Mouse (Mus musculus) megakaryocyte-erythroid progenitor cell, adult 5-6 weeks (primary cell): ENCODE results near the gene Sf3b2. TPM values are rescaled to one million over a fixed set of nuclear protein-coding genes. Genes with fewer than 3 reads are reported as not detected.
"Not testable (repeated sequence)": the region's sequence is repeated elsewhere in the genome, so short reads cannot be mapped to it uniquely, and the experiment has no call there.

ENCODE experiments used
- ATAC-seq: replicated peaks from 2 replicates; pipeline ENCODE4 v1.8.0; 2016; ENCODE audit warnings: mild to moderate bottlenecking, inconsistent platforms; ENCODE audit not compliant: severe bottlenecking, poor library complexity, low FRiP score, low TSS enrichment
- total RNA-seq, 2 experiments: library from RNA; stranded (forward) in 1 of 2; stranded (reverse) in 1 of 2; fragments of 200-1000, 215-1000 nt in 1 of 2; fragments of >200 nt in 1 of 2; fragmentation: Nextera tagmentation in 1 of 2; gene quantifications; 2 replicates each; pipeline ENCODE4 v1.2.3; 2014 to 2017

The Sf3b2 gene
- total RNA-seq, 2 experiments from 2014 or later: 181 to 277 TPM

DNA sequence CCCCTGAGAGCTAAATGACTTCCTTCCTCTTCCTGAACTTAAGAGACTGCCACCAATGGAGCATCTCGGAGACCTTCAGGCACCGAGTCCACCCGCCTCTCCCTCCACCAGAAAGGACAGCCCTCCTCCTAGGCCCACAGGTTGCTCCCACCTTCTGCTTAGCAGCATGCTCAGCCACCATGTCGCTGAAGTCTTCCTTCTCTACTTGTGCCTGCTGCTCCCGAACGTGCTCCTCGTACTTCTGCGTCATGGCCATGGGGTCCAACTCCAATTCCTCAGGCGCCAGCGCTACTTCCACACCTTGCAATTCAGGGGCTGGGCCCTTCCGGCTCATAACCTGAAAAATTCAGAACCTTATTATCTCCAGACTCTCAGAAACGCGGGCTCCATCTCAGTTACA is 20.6 kb downstream of the Sf3b2 start:
- ATAC-seq: no peak

DNA sequence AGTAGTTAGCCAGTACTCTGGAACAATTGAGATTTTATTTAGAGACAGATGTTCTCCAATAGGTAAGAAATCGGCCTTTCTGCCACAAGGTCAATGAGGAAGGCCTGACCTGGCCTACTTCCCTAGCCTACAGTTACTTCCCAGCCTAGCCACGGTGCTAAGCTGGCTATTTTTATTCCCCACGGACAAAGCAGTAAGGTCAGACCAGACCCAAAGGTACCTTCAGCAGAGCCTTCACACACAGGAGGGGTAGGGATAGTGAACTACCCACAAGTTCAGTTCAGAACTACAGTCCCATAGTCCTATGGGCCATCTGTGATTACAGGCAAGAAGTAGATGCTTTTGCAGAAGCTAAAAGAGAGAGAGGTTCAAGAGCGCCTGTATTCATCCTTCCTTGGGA is 21.3 kb downstream of the Sf3b2 start:
- no peak for ATAC-seq

- ATAC-seq: peak; percentile 47
Measured at GRCm38 (mm10) chr19:5272801-5273733, 22.2 kb downstream of the Sf3b2 start, which contains the start of gene Pacs1. Gene Pacs1 (minus strand): TSS chr19:5273119.

DNA sequence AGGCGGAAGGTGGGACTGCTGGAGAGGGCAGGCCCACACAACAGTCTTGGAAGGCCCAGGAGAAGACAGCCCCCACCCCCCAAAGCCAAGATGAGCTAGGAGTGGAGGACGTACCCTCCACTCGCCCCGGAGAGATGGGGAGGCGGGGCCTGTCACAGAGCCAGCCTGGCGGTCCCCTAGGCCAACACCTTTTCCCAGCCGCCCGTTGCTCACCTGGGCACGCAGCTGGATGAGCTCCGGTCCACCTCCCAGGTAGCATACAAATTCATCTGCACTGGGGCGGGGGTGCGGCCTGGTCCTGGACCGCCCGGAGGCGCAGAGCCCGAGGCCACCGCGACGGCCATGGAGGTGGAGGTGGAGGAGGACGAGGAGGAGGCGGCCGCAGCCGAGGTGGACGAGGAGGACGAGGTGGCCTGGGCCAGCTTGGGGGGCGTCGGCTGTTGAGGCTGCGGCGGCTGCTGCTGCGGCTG is 22.9 kb downstream of the Sf3b2 start:
- ATAC-seq: peak; percentile 42

DNA sequence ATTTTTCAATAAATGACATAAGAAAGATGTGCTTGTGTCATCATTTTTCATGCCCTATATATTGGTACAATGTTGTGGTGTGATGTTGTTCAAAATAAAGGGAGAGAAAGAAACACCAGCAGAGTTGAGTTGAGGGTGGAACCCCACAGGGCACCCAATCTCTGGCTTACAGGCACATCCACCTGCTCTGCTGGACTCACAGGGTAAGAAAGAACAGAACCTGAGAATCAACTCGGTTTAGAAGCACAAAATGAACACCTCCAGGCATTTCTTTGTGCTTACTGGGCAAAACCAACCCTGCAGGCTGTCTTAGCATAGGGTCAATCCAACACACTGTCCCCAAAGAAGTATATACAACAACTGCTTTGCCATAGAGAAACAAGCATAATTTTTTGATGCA is 23.8 kb downstream of the Sf3b2 start:
- no peak for ATAC-seq

- peak; percentile 24; the same call in 1 of the 2 replicates for ATAC-seq
Measured at GRCm38 (mm10) chr19:5269392-5269791, 25.9 kb downstream of the Sf3b2 start.

- ATAC-seq: peak; percentile 23; the same call in 1 of the 2 replicates
Measured at GRCm38 (mm10) chr19:5268875-5269274, 26.4 kb downstream of the Sf3b2 start.

DNA sequence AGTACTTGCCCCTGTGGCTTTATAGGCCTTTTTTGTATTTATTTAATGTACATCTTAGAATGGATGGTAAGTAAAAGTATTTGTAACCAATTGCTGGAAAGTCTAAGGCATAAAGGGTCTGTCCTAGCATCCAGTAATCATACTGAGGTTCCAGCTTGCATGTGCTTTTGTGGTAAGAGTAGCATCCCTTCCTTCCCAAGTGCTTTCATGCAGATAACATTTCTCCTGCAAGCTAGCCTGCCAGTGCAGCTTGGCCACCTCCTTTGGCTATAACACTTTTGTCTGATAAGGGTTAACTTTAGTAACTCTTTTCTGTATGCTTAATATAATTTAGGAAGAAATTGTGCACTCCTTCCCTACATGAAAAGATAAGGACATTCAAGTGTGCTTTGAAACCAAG is 27.2 kb downstream of the Sf3b2 start:
- ATAC-seq: peak; percentile 51; the same call in 1 of the 2 replicates

DNA sequence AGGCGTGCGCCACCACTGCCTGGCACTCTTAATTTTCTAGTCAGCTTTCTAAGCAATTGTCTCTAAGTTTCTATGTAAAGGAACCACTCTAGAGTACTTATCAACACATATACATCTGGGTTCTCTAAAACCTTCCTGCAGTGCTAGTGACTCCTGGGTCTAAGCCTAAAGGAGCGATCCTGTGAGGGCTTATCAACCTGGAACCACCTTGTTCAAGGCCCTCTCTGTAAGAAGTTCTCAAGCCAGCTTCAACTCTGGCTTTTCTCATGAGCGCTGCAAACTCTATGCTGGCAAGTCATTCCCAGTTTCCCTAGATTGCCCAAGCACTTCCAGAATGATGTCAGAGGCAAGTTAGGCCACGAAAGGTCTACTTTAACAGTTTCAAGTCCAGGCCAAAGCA is 28.2 kb downstream of the Sf3b2 start:
- peak; percentile 88 for ATAC-seq

GRCm38 (mm10) chr19:5257140-5257539 is 38.1 kb downstream of the Sf3b2 start:
- ATAC-seq: no peak

DNA sequence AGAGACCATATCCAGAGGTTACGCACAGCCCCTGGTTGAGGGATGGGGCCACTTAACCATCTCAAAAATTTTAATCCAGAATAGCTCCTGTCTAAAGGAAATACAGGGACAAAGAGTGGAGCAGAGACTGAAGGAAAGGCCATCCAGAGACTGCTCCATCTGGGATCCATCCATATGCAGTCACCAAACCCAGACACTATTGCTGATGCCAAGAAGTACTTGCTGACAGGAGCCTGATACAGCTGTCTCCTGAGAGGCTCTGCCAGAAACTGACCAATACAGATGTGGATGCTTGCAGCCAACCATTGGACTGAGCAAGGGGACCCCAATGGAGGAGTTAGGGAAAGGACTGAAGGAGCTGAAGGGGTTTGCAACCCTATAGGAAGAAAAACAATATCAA is 58.3 kb downstream of the Sf3b2 start:
- ATAC-seq: not testable (repeated sequence)

- ATAC-seq: no peak
Measured at GRCm38 (mm10) chr19:5232696-5233095, 62.6 kb downstream of the Sf3b2 start.

GRCm38 (mm10) chr19:5230110-5230509 is 65.1 kb downstream of the Sf3b2 start:
- no peak for ATAC-seq

- ATAC-seq: no peak
Measured at GRCm38 (mm10) chr19:5224624-5225023, 70.6 kb downstream of the Sf3b2 start.

DNA sequence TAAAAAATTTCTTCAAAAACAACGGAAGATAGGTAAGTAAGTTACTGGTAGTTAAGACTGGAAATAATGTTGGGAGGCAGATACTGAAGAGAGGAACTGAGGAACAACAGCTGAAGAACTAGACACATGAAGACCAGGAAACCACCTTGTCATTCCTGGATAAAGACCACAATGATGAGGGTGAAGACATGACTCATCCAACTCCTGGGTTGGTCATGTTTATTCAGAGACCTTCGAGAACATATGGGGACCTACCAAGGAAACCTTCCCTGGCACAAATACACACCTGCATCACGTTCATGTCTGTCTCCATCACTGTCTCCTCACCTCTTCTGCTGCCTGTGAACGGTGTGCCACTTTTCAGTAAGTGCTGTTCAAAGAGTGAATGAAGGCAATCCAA is 71.2 kb downstream of the Sf3b2 start:
- no peak for ATAC-seq

Other genes with a start within 250 kb of the Sf3b2 start
- gene Rin1, start 245.0 kb downstream of the Sf3b2 start, total RNA-seq (2014; fragmentation: Nextera tagmentation): 0.89 and 1.3 TPM in 2 replicates
- gene Rin1, start 245.0 kb downstream of the Sf3b2 start, total RNA-seq (2017): 0.66 TPM in 1 of 2 replicates, not detected in the other
- 3.2 and 3.3 TPM in 2 replicates for gene Cd248, start 227.4 kb downstream of the Sf3b2 start, total RNA-seq (2014; fragmentation: Nextera tagmentation)
- gene Cd248, start 227.4 kb downstream of the Sf3b2 start, total RNA-seq (2017): 0.27 and 4.1 TPM in 2 replicates
- 1.2 TPM in 1 of 2 replicates, not detected in the other for gene Tmem151a, start 209.9 kb downstream of the Sf3b2 start, total RNA-seq (2014; fragmentation: Nextera tagmentation)
- gene Tmem151a, start 209.9 kb downstream of the Sf3b2 start, total RNA-seq (2017): not detected in 2 replicates
- gene Yif1a, start 206.9 kb downstream of the Sf3b2 start, total RNA-seq (2014; fragmentation: Nextera tagmentation): 38.6 and 43.4 TPM in 2 replicates
- gene Yif1a, start 206.9 kb downstream of the Sf3b2 start, total RNA-seq (2017): 7.5 and 13.6 TPM in 2 replicates
- 0.66 TPM in 1 of 2 replicates, not detected in the other for gene Cnih2, start 196.9 kb downstream of the Sf3b2 start, total RNA-seq (2014; fragmentation: Nextera tagmentation)
- gene Cnih2, start 196.9 kb downstream of the Sf3b2 start, total RNA-seq (2017): not detected in 2 replicates
- gene Rab1b, start 188.4 kb downstream of the Sf3b2 start, total RNA-seq (2014; fragmentation: Nextera tagmentation): 58.7 and 83.3 TPM in 2 replicates
- gene Rab1b, start 188.4 kb downstream of the Sf3b2 start, total RNA-seq (2017): 47.0 and 47.5 TPM in 2 replicates
- gene Klc2, start 176.9 kb downstream of the Sf3b2 start, total RNA-seq (2014; fragmentation: Nextera tagmentation): 3.0 and 15.3 TPM in 2 replicates
- gene Klc2, start 176.9 kb downstream of the Sf3b2 start, total RNA-seq (2017): 2.3 and 8.0 TPM in 2 replicates
- gene Pacs1, start 22.3 kb downstream of the Sf3b2 start, total RNA-seq (2014; fragmentation: Nextera tagmentation): 44.9 and 52.2 TPM in 2 replicates
- 10.1 and 12.4 TPM in 2 replicates for gene Pacs1, start 22.3 kb downstream of the Sf3b2 start, total RNA-seq (2017)
- not detected in 2 replicates for gene Gal3st3, start 2.9 kb upstream of the Sf3b2 start, total RNA-seq (2014; fragmentation: Nextera tagmentation)
- gene Gal3st3, start 2.9 kb upstream of the Sf3b2 start, total RNA-seq (2017): not detected in 2 replicates
- not detected in 2 replicates for gene Catsper1, start 40.3 kb upstream of the Sf3b2 start, total RNA-seq (2014; fragmentation: Nextera tagmentation)
- gene Catsper1, start 40.3 kb upstream of the Sf3b2 start, total RNA-seq (2017): not detected in 2 replicates
- gene Cst6, start 54.1 kb upstream of the Sf3b2 start, total RNA-seq (2014; fragmentation: Nextera tagmentation): not detected in 2 replicates
- not detected in 2 replicates for gene Cst6, start 54.1 kb upstream of the Sf3b2 start, total RNA-seq (2017)
- gene Eif1ad, start 71.3 kb upstream of the Sf3b2 start, total RNA-seq (2014; fragmentation: Nextera tagmentation): 50.1 and 56.4 TPM in 2 replicates
- 54.6 and 60.4 TPM in 2 replicates for gene Eif1ad, start 71.3 kb upstream of the Sf3b2 start, total RNA-seq (2017)
- gene Banf1, start 71.7 kb upstream of the Sf3b2 start, total RNA-seq (2014; fragmentation: Nextera tagmentation): 502 and 521 TPM in 2 replicates
- 59.8 and 86.9 TPM in 2 replicates for gene Banf1, start 71.7 kb upstream of the Sf3b2 start, total RNA-seq (2017)
- 59.4 and 92.4 TPM in 2 replicates for gene Sart1, start 93.2 kb upstream of the Sf3b2 start, total RNA-seq (2014; fragmentation: Nextera tagmentation)
- 82.3 and 123 TPM in 2 replicates for gene Sart1, start 93.2 kb upstream of the Sf3b2 start, total RNA-seq (2017)
- not detected in 2 replicates for gene Tsga10ip, start 107.1 kb upstream of the Sf3b2 start, total RNA-seq (2014; fragmentation: Nextera tagmentation)
- not detected in 2 replicates for gene Tsga10ip, start 107.1 kb upstream of the Sf3b2 start, total RNA-seq (2017)
- 167 and 178 TPM in 2 replicates for gene Drap1, start 129.5 kb upstream of the Sf3b2 start, total RNA-seq (2014; fragmentation: Nextera tagmentation)
- 102 and 143 TPM in 2 replicates for gene Drap1, start 129.5 kb upstream of the Sf3b2 start, total RNA-seq (2017)
- gene AI837181, start 129.7 kb upstream of the Sf3b2 start, total RNA-seq (2014; fragmentation: Nextera tagmentation): 33.1 and 34.7 TPM in 2 replicates
- 5.7 and 11.1 TPM in 2 replicates for gene AI837181, start 129.7 kb upstream of the Sf3b2 start, total RNA-seq (2017)
- 0.66 and 1.1 TPM in 2 replicates for gene Fosl1, start 152.1 kb upstream of the Sf3b2 start, total RNA-seq (2014; fragmentation: Nextera tagmentation)
- gene Fosl1, start 152.1 kb upstream of the Sf3b2 start, total RNA-seq (2017): 0.30 and 1.9 TPM in 2 replicates
- gene Ccdc85b, start 162.4 kb upstream of the Sf3b2 start, total RNA-seq (2014; fragmentation: Nextera tagmentation): 2.6 and 2.9 TPM in 2 replicates
- 2.1 and 2.5 TPM in 2 replicates for gene Ccdc85b, start 162.4 kb upstream of the Sf3b2 start, total RNA-seq (2017)
- 54.4 and 96.5 TPM in 2 replicates for gene Fibp, start 165.2 kb upstream of the Sf3b2 start, total RNA-seq (2014; fragmentation: Nextera tagmentation)
- gene Fibp, start 165.2 kb upstream of the Sf3b2 start, total RNA-seq (2017): 40.7 and 51.8 TPM in 2 replicates
- 4.9 and 10.5 TPM in 2 replicates for gene Ctsw, start 173.1 kb upstream of the Sf3b2 start, total RNA-seq (2014; fragmentation: Nextera tagmentation)
- gene Ctsw, start 173.1 kb upstream of the Sf3b2 start, total RNA-seq (2017): 0.53 and 8.4 TPM in 2 replicates
- 2.3 TPM in 1 of 2 replicates, not detected in the other for gene Efemp2, start 178.5 kb upstream of the Sf3b2 start, total RNA-seq (2014; fragmentation: Nextera tagmentation)
- gene Efemp2, start 178.5 kb upstream of the Sf3b2 start, total RNA-seq (2017): not detected in 2 replicates
- gene Mus81, start 192.9 kb upstream of the Sf3b2 start, total RNA-seq (2014; fragmentation: Nextera tagmentation): 24.6 and 40.6 TPM in 2 replicates
- gene Mus81, start 192.9 kb upstream of the Sf3b2 start, total RNA-seq (2017): 6.4 and 11.4 TPM in 2 replicates
- gene Cfl1, start 195.0 kb upstream of the Sf3b2 start, total RNA-seq (2014; fragmentation: Nextera tagmentation): 862 and 969 TPM in 2 replicates
- gene Cfl1, start 195.0 kb upstream of the Sf3b2 start, total RNA-seq (2017): 783 and 1,100 TPM in 2 replicates
- 1.6 and 4.6 TPM in 2 replicates for gene 1700020D05Rik, start 208.3 kb upstream of the Sf3b2 start, total RNA-seq (2014; fragmentation: Nextera tagmentation)
- gene 1700020D05Rik, start 208.3 kb upstream of the Sf3b2 start, total RNA-seq (2017): 0.88 TPM in 1 of 2 replicates, not detected in the other
- gene Snx32, start 215.1 kb upstream of the Sf3b2 start, total RNA-seq (2014; fragmentation: Nextera tagmentation): 6.6 TPM in 2 replicates
- gene Snx32, start 215.1 kb upstream of the Sf3b2 start, total RNA-seq (2017): 0.61 and 4.6 TPM in 2 replicates